Mouse (Mus musculus) intestine, embryonic 14.5 days (tissue): ENCODE results near the gene Kcnj1. TPM values are rescaled to one million over a fixed set of nuclear protein-coding genes. Genes with fewer than 3 reads are reported as not detected.
A peak's percentile ranks its signal among the peaks of the same experiment; 100 is the strongest.

Experiments
- ATAC-seq: fragments of 200-750 bp; cut with Nextera tagmentation; replicated peaks from 2 replicates; pipeline ENCODE4 v1.8.0; 2017; ENCODE audit warnings: low read depth, moderate number of reproducible peaks, moderate TSS enrichment, moderate library complexity; ENCODE audit not compliant: low FRiP score, low TSS enrichment
- DNase-seq: peaks from one replicate; pipeline ENCODE4 v3.0.0-alpha.2; 2018; ENCODE audit warnings: low spot score
- H3K27ac ChIP-seq: fragments of 300-500 bp; sonication (generic); 2 replicates; pipeline ENCODE4 v1.5.1; 2014; ENCODE audit warnings: low read depth, mild to moderate bottlenecking, control low read depth
- H3K27me3 ChIP-seq: fragments of 300-500 bp; sonication (generic); replicated peaks from 2 replicates; pipeline ENCODE4 v1.6.1; 2014; ENCODE audit warnings: low read length, control low read depth; ENCODE audit not compliant: control insufficient read depth, insufficient read depth
- H3K36me3 ChIP-seq: fragments of 300-500 bp; sonication (generic); 2 replicates; pipeline ENCODE4 v1.6.1; 2014; ENCODE audit warnings: low read length, control low read depth; ENCODE audit not compliant: control insufficient read depth, insufficient read depth
- H3K4me1 ChIP-seq: fragments of 300-500 bp; sonication (generic); replicated peaks from 2 replicates; pipeline ENCODE4 v1.6.1; 2014; ENCODE audit warnings: low read length, control low read depth, mixed read lengths; ENCODE audit not compliant: control insufficient read depth, insufficient read depth
- H3K4me2 ChIP-seq: fragments of 300-500 bp; sonication (generic); 2 replicates; pipeline ENCODE4 v1.6.1; 2014; ENCODE audit warnings: low read length
- H3K4me3 ChIP-seq: fragments of 300-500 bp; sonication (generic); 2 replicates; pipeline ENCODE4 v1.5.1; 2014; ENCODE audit warnings: low read depth, low read length, control low read depth, mixed read lengths
- H3K9ac ChIP-seq: fragments of 300-500 bp; sonication (generic); 2 replicates; pipeline ENCODE4 v1.6.1; 2014; ENCODE audit warnings: mild to moderate bottlenecking, low read length
- H3K9me3 ChIP-seq: fragments of 300-500 bp; sonication (generic); 2 replicates; pipeline ENCODE4 v1.6.1; 2016; ENCODE audit warnings: low read length, control low read depth; ENCODE audit not compliant: control insufficient read depth
- WGBS: fragments of 180-500 bp; shearing (Covaris S2); extraction: QIAGEN DNeasy Blood & Tissue Kit; methylation state at CpG from one replicate; pipeline ENCODE4 v1.1.7; 2014; 5-methylcytosine and 5-hydroxymethylcytosine counted together
- polyA plus RNA-seq: library from polyadenylated mRNA; unstranded; fragments of >200 nt; fragmentation: Nextera tagmentation; extraction: Ambion mirVana; gene quantifications from 2 replicates; pipeline ENCODE4 v1.2.1, GENCODE M21; 2014

Gene Kcnj1
- polyA plus RNA-seq, 1 experiment from 2014 or later = not detected

DNA sequence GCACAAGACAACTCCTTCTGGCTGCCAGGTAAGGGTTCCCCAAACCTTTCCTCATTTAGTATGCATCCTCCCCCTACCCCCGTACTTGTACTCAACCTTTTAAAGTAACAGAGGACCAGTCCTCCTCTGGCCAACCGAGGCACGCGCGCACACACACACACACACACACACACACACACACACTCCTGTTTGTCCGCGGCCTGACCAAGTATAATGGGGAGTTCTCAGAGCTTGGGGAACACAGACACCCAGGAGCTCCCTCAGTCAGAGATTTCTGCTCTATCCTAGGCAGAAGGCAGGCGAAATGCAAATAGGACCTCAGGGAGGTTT lies 36.4 kb downstream of the Kcnj1 start:
- DNase-seq (no peak), ATAC-seq (no peak)
- peak overlapping the region; percentile 47; the same call in 1 of the 2 replicates for H3K9ac ChIP-seq
- H3K4me2 ChIP-seq = peak overlapping the region; percentile 87
- H3K4me3 ChIP-seq = peak overlapping the region; percentile 36
- H3K4me1 ChIP-seq = peaks cover 10% of the 10 kb centered on the region; the same call in 1 of the 2 replicates
- no peaks in the 10 kb centered on the region for H3K36me3 ChIP-seq
- 26% methylated on average over 8 of the region's 8 CpGs for WGBS
- no peak overlapping the region for H3K27ac ChIP-seq
- H3K27me3 ChIP-seq = peaks cover 15% of the 10 kb centered on the region; the same call in 1 of the 2 replicates
- no peaks in the 10 kb centered on the region for H3K9me3 ChIP-seq

DNA sequence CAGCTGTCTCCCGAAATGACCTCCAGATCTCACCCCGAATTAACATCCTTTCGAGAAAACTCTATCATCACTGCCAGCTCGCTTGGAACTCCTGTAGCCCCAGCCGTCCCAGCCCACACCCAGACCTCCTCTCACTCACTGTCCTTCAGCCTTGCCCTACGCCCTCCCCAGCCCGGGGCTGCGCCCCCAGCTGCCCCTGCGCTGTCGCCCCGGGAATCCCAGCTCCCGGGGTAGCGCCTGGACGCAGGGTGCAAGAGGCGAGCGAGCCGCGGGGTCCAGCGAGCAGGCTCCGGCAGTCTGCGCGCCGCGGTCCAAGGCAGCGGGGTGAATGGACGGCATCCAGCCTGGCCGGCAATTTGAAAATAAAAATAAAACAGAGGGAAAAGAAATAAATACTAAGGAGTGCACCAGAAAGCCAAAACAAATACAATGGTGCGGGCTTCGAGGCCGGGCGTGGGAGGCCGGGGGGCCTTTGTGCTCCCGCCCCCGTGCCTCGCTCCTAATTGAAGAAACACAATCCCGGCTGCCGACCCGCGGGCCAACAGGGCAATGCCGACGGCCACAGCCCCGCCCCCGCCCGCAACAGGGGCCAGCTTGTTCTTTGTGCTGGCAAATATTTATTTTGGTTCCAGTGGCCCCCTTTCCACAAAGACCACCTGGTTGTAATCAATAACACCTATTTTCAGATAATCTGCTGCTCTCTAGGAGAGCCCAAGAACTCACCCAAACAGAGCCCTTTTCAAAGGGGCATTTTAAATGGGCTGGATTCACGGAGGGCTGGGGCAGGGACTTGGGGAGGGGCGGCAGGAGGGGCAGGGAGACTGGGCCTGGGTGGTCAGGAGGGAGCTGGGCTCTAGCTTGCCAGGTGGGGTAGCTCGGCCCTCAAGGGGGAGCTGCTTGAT lies 37.0 kb downstream of the Kcnj1 start:
- Histone ChIP-seq H3K36me3 (no peaks in the 10 kb centered on the region), H3K4me1 (peaks cover 14% of the 10 kb centered on the region; the same call in 1 of the 2 replicates), H3K9ac (peak overlapping the region; percentile 47; the same call in 1 of the 2 replicates), H3K27ac (no peak overlapping the region), H3K9me3 (no peaks in the 10 kb centered on the region), H3K27me3 (peaks cover 15% of the 10 kb centered on the region; the same call in 1 of the 2 replicates), H3K4me2 (peak overlapping the region; percentile 87), H3K4me3 (peak overlapping the region; percentile 36)
- DNase-seq (peak; percentile 65), ATAC-seq (no peak)
- 4% methylated on average over 47 of the region's 47 CpGs for WGBS

DNA sequence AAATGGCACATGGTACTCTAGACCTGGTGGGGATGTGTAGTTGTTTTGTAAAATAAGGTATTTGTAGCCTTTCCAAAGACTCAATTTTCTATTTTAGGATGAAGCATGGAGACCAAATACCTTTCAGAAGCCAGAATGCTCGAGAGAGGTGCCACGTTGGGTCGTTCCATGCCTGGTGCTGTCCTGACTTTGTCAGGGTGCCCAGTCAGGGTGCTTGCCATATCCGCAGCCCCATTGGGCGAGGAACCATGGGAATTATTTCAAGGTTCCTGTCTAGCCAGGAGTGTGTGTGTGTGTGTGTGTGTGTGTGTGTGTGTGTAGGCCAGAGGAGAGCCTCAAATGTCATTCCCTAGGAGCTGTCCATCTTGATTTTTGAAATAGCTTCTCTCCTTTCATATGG lies 38.4 kb downstream of the Kcnj1 start:
- 95% methylated on average over 5 of the region's 5 CpGs for WGBS
- H3K4me2 ChIP-seq = no peak overlapping the region
- H3K4me3 ChIP-seq = no peak overlapping the region
- no peak overlapping the region for H3K27ac ChIP-seq
- no peak overlapping the region for H3K9ac ChIP-seq
- no peaks in the 10 kb centered on the region for H3K36me3 ChIP-seq
- DNase-seq = no peak
- ATAC-seq = no peak
- H3K9me3 ChIP-seq = no peaks in the 10 kb centered on the region
- H3K27me3 ChIP-seq = peaks cover 14% of the 10 kb centered on the region; the same call in 1 of the 2 replicates
- H3K4me1 ChIP-seq = peaks cover 14% of the 10 kb centered on the region; the same call in 1 of the 2 replicates

DNA sequence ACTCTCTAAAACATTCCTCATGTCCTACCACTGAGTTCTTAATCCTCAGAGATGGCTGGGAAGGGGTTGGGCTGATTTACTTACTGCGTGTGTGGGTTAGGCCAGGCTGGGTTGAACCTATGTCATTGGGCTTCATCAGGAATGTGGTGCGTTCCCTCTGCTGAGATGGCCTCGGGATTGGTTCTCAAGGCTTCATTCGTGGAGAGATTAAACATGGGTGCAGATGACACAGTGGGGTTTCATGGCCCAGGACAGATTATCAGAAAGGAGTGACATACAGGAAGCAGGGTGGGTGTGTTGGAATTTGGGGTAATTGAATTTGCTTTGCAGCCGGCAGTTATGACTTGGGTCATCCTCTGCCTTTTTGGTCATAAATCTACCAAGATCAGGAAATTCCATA lies 39.2 kb downstream of the Kcnj1 start:
- Histone ChIP-seq H3K4me2 (no peak overlapping the region), H3K4me3 (no peak overlapping the region), H3K36me3 (no peaks in the 10 kb centered on the region), H3K9me3 (no peaks in the 10 kb centered on the region), H3K27me3 (peaks cover 12% of the 10 kb centered on the region; the same call in 1 of the 2 replicates), H3K27ac (no peak overlapping the region), H3K9ac (no peak overlapping the region), H3K4me1 (peaks cover 14% of the 10 kb centered on the region; the same call in 1 of the 2 replicates)
- DNase-seq = no peak
- WGBS = 73% methylated on average over 5 of the region's 5 CpGs
- ATAC-seq = no peak

DNA sequence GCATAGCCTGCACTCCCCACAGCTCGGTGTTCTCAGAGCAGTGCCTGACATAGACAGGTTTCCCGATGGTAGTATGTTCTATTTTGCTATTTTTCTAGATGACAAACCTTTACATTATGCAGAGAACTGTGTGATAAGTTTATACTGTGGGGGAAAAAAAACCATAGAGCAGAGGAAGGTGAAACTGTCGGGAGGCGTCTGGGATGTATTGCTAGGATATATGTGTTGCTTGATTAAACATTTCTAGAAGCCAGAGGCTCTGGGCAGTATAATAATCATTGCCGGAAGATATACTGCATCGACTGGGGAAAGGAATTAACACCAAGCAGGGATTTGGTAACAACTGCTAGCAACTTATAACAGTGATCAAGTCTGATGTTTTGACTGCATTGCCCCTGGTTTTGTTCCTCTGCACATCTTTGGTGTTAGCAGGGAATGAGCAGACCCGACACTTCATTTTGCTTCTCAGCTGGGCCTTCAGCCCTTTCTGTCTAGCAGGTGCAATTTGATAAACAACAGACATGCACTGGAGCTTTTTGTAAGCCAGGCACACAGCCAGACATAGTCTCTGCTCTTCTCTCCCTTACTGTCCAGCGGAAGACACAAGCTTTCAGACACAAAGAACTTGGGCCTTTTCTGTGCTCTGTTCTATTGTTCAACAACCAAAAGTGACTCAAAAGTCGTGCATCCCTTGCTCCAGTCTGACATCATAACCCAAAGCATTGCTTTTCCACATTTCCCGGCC lies 40.7 kb downstream of the Kcnj1 start:
- peak; percentile 78 for ATAC-seq
- peaks cover 14% of the 10 kb centered on the region; the same call in 1 of the 2 replicates for H3K4me1 ChIP-seq
- H3K27ac ChIP-seq = peak overlapping the region; percentile 62; the same call in 1 of the 2 replicates
- peak; percentile 73 for DNase-seq
- peaks cover 6% of the 10 kb centered on the region; the same call in 1 of the 2 replicates for H3K27me3 ChIP-seq
- no peak overlapping the region for H3K4me2 ChIP-seq
- H3K9me3 ChIP-seq = no peaks in the 10 kb centered on the region
- no peak overlapping the region for H3K4me3 ChIP-seq
- H3K36me3 ChIP-seq = no peaks in the 10 kb centered on the region
- 31% methylated on average over 10 of the region's 10 CpGs for WGBS
- no peak overlapping the region for H3K9ac ChIP-seq

DNA sequence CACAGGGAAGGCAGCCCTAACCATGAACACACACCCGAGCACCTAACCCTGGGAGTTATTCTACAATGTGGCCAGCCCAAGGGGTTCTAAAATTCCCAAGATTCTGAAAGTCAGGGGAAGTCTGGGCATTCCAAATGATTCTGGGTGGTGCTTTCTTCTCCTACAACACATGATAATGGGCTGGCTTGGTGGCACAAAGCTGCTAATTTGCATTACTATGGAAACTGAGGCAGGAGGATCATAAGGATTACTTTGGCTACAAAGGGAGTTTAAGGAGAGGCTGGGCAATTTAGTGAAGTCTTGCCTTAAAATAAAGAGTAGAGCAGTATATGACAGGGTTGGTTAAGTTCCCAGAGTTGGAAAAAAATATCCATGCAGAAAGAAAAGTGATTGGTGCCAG lies 42.7 kb downstream of the Kcnj1 start:
- no peak overlapping the region for H3K4me2 ChIP-seq
- H3K27ac ChIP-seq = no peak overlapping the region
- no peaks in the 10 kb centered on the region for H3K36me3 ChIP-seq
- ATAC-seq (no peak), DNase-seq (no peak)
- H3K4me3 ChIP-seq = no peak overlapping the region
- no peak overlapping the region for H3K9ac ChIP-seq
- no peaks in the 10 kb centered on the region for H3K27me3 ChIP-seq
- WGBS = 70% methylated on average over 1 of the region's 1 CpGs
- H3K9me3 ChIP-seq = no peaks in the 10 kb centered on the region
- peaks cover 9% of the 10 kb centered on the region; the same call in 1 of the 2 replicates for H3K4me1 ChIP-seq

DNA sequence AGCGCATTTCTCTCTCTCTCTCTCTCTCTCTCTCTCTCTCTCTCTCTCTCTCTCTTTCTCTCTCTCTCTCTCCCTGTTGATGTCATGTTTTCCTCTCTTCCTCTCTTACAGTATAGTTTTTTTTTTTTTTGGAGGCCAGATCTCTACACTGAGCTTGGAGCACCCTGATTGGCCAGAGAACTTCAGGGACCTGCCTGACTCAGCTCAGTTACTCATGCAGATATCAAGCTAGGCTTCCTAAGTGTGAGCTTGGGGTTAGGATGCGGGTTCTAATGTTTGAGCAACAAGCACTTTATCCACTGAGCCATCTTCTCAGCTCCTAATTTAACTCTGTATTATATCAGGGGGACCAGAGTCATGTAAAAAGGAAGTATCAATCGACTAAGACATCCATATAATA lies 43.7 kb downstream of the Kcnj1 start:
- H3K27me3 ChIP-seq = no peaks in the 10 kb centered on the region
- peaks cover 9% of the 10 kb centered on the region; the same call in 1 of the 2 replicates for H3K4me1 ChIP-seq
- WGBS = 91% methylated on average over 3 of the region's 3 CpGs
- no peaks in the 10 kb centered on the region for H3K9me3 ChIP-seq
- DNase-seq (no peak), ATAC-seq (no peak)
- no peak overlapping the region for H3K4me2 ChIP-seq
- no peak overlapping the region for H3K9ac ChIP-seq
- no peak overlapping the region for H3K27ac ChIP-seq
- H3K4me3 ChIP-seq = no peak overlapping the region
- H3K36me3 ChIP-seq = no peaks in the 10 kb centered on the region; the same call in 1 of the 2 replicates

DNA sequence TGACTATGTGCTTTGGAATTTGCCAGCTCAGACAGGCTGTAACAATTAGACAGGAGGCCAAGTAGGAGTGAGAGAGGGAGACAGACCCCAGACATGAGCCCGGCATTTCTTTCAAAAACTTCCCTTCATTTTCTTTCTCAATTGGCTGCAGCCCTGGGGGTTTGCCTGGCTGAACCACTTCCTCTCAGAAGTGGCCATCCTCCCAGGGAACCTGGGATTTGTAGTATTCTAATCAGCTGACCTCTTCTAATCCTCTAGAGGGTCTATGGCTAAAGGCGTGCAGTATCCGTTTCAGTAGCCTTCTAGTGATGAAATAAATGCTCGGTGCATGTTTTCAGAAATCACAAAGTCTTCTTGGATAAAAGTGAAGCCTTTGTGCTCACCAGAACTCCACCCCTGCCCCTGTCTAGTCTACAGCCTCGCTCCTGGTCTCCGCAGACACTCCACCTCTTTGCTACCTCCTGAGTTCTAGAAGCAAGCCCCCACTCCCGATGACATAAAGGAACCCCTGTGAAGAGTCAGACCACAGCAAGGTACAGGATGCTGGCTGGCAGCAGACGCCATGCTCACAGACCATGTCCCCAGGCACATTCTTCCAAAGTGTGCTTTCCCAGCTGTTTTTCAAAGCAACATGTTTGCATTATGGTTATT lies 45.3 kb downstream of the Kcnj1 start:
- no peak overlapping the region for H3K9ac ChIP-seq
- ATAC-seq = no peak
- H3K36me3 ChIP-seq = peaks cover 8% of the 10 kb centered on the region; the same call in 1 of the 2 replicates
- no peak for DNase-seq
- H3K4me2 ChIP-seq = no peak overlapping the region
- H3K9me3 ChIP-seq = no peaks in the 10 kb centered on the region
- peaks cover 9% of the 10 kb centered on the region; the same call in 1 of the 2 replicates for H3K4me1 ChIP-seq
- no peak overlapping the region for H3K27ac ChIP-seq
- 48% methylated on average over 8 of the region's 8 CpGs for WGBS
- H3K4me3 ChIP-seq = no peak overlapping the region
- H3K27me3 ChIP-seq = no peaks in the 10 kb centered on the region
